Mouse (Mus musculus) cerebellum, adult 11-12 months (tissue): ENCODE results near the gene Gen1.
A peak's percentile ranks its signal among the peaks of the same experiment; 100 is the strongest.

Experiments used
- DNase-seq: peaks from one replicate; pipeline ENCODE4 v3.0.0; 2022

The Gen1 gene

GRCm38 (mm10) chr12:11222566-11222965 lies 43.0 kb downstream of the Gen1 start:
- DNase-seq = no peak

GRCm38 (mm10) chr12:11221524-11222330 lies 43.9 kb downstream of the Gen1 start:
- no peak for DNase-seq

DNA sequence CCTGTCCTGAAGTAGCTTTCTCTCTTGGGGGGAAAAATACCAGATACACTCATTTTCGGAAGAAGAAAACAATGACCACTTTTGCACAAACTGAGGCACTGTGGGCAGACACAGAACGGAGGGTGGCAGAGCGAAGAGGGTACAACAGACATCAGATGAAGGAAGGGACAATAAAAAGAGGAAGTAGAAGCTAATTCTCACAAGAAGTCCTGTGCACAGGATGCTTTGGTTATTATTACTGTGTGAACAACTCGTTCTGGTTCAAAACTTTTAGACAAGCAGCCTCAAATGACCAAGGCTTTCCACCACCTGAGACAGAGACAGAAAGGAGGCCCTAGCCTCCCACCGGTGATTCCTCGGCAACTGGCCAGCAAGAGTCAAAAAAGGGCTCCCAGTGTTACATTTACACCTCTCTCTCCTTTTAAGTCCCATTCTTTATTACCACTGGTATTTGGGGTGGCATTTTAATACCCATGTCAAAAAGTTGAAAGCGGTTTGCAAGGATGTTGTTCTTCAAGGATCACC lies 47.8 kb downstream of the Gen1 start:
- DNase-seq = no peak

- DNase-seq = no peak
Measured at GRCm38 (mm10) chr12:11216454-11216853, 49.1 kb downstream of the Gen1 start.

GRCm38 (mm10) chr12:11215555-11215954 lies 50.0 kb downstream of the Gen1 start:
- DNase-seq = no peak

- DNase-seq = no peak
Measured at GRCm38 (mm10) chr12:11214776-11215175, 50.8 kb downstream of the Gen1 start.

- no peak for DNase-seq
Measured at GRCm38 (mm10) chr12:11212881-11213280, 52.7 kb downstream of the Gen1 start.

GRCm38 (mm10) chr12:11210361-11210760 lies 55.2 kb downstream of the Gen1 start:
- no peak for DNase-seq

DNA sequence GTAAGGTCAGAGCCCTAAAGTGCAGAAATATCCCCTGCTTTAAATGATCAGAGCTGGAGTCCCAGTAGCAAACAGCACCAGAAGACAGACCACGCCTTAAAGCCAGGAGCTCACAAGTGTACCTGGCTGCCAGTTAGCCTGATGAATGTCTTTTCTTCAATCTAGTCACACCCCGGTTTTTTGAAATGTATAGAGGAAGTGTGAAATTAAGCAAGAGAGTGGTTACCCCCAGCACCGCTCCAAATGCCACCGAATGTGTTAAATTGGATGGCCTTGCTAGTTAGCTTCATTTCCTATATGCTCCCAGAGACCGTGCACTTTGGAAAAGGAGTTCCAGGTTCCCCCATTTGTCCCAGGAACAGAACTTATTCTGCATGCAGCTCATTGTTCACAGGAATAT lies 56.0 kb downstream of the Gen1 start:
- DNase-seq = no peak

GRCm38 (mm10) chr12:11208872-11209271 lies 56.7 kb downstream of the Gen1 start, which contains the start of gene Msgn1:
Gene Msgn1, minus strand, starts transcription at chr12:11208972.
- no peak for DNase-seq

DNA sequence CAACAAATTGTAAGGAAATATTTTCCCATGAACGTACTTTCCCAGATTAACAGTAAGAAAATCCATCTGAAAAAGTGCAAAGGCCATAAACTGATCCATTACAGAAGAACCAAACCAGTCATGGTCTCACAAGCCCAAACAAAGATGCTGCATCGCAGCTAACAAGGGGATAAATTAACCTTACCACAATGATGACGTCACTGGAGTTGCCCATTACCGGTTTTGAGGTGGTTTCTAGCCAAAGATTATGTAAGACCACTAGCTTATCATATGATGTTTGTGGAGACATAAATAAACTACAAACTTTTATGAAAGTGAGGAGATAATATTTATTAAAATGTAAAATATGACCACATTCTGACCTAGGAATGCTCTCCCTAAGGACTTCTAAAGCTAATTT lies 59.3 kb downstream of the Gen1 start:
- DNase-seq = no peak

DNA sequence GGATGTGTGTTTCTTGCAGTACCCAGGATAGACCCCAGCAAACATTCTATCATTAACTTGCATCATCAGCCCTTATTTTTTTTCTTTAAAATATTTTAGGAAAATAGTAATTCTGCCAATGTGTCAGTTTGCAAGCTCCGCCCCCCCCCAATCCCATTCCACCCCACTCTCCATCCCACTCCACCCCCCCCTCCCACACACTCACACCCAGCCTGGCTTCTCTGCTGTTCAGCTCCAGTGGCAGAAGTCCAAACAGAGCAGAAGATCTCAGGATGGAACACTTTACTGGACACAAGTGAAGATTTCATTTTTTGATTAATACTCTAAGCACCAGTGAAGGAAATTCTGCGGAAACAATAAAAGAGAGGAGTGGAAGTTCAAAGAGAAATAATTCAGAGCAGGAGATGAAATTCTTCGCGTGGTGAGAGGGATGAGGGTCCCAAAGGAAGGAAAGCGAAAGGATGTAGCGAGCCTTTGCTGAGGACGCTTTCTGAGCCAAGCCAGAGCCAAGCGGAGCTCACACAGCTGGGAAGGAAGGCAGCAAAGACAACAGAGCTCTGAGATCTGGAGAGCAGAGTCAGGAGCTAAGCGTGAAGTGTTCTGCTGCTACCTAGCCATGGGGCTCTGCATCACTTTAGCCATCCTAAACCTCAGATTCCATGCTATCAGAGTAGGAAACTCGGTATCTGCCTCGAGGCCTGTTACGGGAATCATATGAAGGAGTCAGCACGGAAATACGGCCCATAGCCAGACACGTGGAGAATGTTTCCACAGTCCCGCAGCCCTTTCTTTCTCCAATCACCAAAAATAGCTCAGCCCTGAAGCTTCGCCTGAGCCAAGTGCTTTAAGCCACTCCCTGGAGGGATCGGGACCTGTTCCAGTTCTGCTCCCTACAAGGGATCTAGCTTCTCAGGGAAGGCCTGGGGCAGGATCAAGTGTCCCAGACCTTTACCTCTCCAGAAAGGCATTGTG lies 61.6 kb downstream of the Gen1 start:
- peak; percentile 21 for DNase-seq

- no peak for DNase-seq
Measured at GRCm38 (mm10) chr12:11202476-11202875, 63.1 kb downstream of the Gen1 start.

DNA sequence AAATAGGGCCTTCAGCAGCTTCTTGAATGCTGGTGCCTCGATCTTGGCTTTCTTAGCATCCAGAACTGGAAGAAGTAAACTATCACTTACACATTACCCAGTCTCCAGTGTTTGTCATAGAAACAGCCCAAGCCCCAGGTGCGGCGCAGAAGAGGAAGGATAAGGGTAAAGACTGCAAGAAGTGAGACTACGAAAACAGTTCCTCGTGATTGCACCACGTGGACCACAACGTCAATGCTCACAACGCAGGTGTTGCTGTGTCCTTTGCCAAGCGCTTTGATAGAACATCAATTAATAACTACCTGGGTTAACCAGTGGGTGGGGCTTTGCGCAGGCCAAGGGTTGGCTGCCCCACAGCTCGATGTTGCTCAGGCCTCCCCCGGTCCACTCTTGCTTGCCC lies 64.9 kb downstream of the Gen1 start:
- no peak for DNase-seq

GRCm38 (mm10) chr12:11198551-11198950 lies 67.0 kb downstream of the Gen1 start:
- no peak for DNase-seq

GRCm38 (mm10) chr12:11198026-11198425 lies 67.6 kb downstream of the Gen1 start:
- DNase-seq = no peak

GRCm38 (mm10) chr12:11196830-11197229 lies 68.8 kb downstream of the Gen1 start:
- no peak for DNase-seq

- peak; percentile 22 for DNase-seq
Measured at GRCm38 (mm10) chr12:11196142-11196597, 69.4 kb downstream of the Gen1 start.

- no peak for DNase-seq
Measured at GRCm38 (mm10) chr12:11195031-11195430, 70.6 kb downstream of the Gen1 start.
